Mouse (Mus musculus) stomach, postnatal 0 days (tissue): ENCODE results near the gene Ywhab.

Experiments
- CTCF ChIP-seq: IDR thresholded peaks from 2 replicates; pipeline ENCODE4 v1.5.1; 2016; ENCODE audit warnings: antibody characterized with exemption, low read depth, mild to moderate bottlenecking, moderate library complexity
- EP300 ChIP-seq: optimal IDR thresholded peaks from 2 replicates; pipeline ENCODE3; 2016; ENCODE audit warnings: antibody characterized with exemption

DNA sequence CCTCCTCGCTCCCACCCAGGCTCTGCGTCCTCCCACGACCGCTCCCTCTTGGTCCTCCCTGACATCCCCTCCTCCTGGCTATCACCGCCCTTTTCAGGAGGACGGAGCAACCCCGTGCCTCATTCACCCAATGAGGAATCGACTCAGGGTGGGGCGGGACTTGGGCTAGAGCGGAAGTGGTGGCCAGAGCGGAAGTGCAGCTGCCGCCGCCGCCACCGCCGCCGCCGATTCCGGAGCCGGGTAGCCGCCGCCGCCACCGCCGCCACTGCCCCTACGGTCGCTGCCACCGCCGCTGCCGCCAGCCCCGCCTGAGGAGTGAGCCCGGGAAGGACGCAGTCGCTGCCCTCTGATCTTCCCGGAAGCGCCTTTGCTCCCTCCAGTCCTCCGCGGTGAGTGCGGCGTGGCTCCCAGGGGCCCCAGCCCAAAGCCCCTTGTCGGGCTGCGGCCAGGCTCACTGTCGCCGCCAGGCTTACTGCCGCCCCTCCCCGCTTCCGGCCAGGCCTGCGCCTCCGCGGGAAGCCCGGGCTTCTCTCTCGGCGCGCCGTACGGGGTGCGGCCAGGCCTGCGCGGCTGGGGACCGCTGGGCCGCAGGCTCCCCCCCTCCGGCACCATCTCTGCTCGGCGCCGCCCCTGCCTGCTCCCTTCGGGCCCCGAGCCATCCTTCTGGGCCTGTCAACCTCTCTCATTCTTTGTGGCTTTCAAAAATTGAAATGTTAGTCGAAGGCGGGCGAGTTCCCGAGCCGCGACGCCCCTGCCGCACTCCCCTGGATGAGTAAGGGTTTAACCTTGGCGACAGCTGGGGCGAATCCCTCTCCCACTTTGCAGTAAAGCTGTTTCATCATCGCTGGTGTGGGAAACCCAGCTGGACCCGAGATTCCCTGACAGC, 460 bp downstream of the Ywhab start:
- TF ChIP-seq CTCF (peak; percentile 20; the same call in 1 of the 2 replicates), EP300 (no peak)
